Mouse (Mus musculus) midbrain, embryonic 12.5 days (tissue): ENCODE measurements around the gene Lin28a. TPM values are rescaled to one million over a fixed set of nuclear protein-coding genes. Genes with fewer than 3 reads are reported as not detected.

Experiments
- ATAC-seq: fragments of 200-750 bp; cut with Nextera tagmentation; 2 replicates; pipeline ENCODE4 v1.8.0; 2017; ENCODE audit warnings: low read depth, moderate TSS enrichment, moderate library complexity; ENCODE audit not compliant: low FRiP score
- H3K27ac ChIP-seq: fragments of 300-500 bp; sonication (generic); replicated peaks from 2 replicates; pipeline ENCODE4 v1.5.1; 2016; ENCODE audit warnings: mild to moderate bottlenecking
- H3K27me3 ChIP-seq: fragments of 300-500 bp; sonication (generic); 2 replicates; pipeline ENCODE4 v1.6.1; 2016; ENCODE audit warnings: mild to moderate bottlenecking
- H3K36me3 ChIP-seq: fragments of 300-500 bp; sonication (generic); 2 replicates; pipeline ENCODE4 v1.6.1; 2016
- H3K4me1 ChIP-seq: fragments of 300-500 bp; sonication (generic); 2 replicates; pipeline ENCODE4 v1.6.1; 2016
- H3K4me2 ChIP-seq: fragments of 300-500 bp; sonication (generic); replicated peaks from 2 replicates; pipeline ENCODE4 v1.6.1; 2016; ENCODE audit warnings: mild to moderate bottlenecking, moderate library complexity
- H3K4me3 ChIP-seq: fragments of 300-500 bp; sonication (generic); 2 replicates; pipeline ENCODE4 v1.5.1; 2016; ENCODE audit warnings: mild to moderate bottlenecking
- H3K9ac ChIP-seq: fragments of 300-500 bp; sonication (generic); replicated peaks from 2 replicates; pipeline ENCODE4 v1.6.1; 2016; ENCODE audit warnings: mild to moderate bottlenecking, moderate library complexity
- H3K9me3 ChIP-seq: fragments of 300-500 bp; sonication (generic); 2 replicates; pipeline ENCODE4 v1.6.1; 2016; ENCODE audit warnings: mild to moderate bottlenecking
- WGBS: fragments of 180-500 bp; shearing (Covaris S2); methylation state at CpG from one replicate; pipeline ENCODE4 v1.1.7; 2016; 5-methylcytosine and 5-hydroxymethylcytosine counted together
- polyA plus RNA-seq: library from polyadenylated mRNA; unstranded; fragments of >200 nt; fragmentation: Nextera tagmentation; extraction: Ambion mirVana; gene quantifications from 2 replicates; pipeline ENCODE4 v1.2.1, GENCODE M21; 2016

Lin28a gene
- polyA plus RNA-seq, 1 experiment from 2014 or later = 3.3 TPM

DNA sequence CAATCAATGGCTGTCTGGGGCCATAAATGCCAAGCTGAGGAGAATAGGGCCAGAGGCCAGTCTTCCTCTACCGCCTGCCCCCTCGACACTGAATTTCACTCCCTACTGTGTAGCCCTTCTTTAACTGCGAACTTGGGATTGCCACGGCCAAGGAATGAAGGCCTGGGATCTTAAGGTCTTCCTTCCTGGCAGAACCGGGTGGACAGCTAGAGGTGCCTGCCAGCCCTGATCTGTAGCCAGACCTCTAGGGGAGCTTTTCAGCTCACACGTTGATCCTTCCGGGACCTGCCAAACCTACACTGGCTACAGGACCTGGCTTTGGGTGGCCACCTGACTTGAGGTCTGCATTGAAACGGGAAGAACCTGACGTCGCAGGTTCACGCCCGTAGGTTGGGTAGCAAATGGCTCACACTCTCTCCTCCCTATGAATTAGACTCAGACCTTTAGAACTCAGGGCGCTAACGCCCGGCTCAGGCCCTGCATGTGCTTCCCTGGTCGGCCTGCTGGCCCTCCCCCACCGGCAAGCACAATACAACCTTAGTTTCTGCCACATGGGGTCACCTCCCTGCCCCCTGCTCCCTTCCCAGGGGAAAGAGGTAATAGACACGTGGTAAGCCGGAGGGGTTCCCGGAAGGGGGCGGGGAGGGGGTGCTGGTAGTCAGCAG, 1.3 kb downstream of the Lin28a start:
- Histone ChIP-seq H3K36me3 (no peaks in the 10 kb centered on the region), H3K4me1 (peaks cover 58% of the 10 kb centered on the region), H3K4me3 (peak overlapping the region; percentile 49), H3K4me2 (peak overlapping the region; percentile 54), H3K9me3 (no peaks in the 10 kb centered on the region), H3K27me3 (peaks cover 16% of the 10 kb centered on the region), H3K27ac (peak overlapping the region; percentile 79), H3K9ac (peak overlapping the region; percentile 62)
- WGBS = 2% methylated on average over 21 of the region's 21 CpGs
- ATAC-seq = peak; percentile 16; the same call in 1 of the 2 replicates

DNA sequence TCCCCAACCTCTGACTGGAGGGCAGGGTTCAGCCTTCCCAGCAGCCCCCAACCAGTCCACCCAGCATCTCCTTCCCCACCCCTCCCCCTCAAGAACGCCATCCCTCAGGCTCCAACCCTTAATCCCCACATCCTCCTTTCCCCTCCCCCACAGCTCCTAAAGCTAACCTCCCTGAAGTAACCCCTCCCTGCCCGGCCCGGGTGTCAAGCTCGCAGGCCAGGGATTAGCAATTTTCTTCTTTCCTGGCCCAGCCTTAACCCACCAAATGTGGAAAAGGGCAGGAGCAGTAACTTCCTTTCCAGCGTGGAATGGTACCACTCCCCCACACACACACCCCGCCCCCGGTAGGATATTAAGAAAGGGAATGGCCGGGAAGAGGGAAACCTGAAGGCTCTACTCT, 1.9 kb downstream of the Lin28a start:
- ATAC-seq = no peak
- Histone ChIP-seq H3K4me3 (peak overlapping the region; percentile 49), H3K27ac (peak overlapping the region; percentile 79), H3K9ac (peak overlapping the region; percentile 62; the same call in 1 of the 2 replicates), H3K4me2 (peak overlapping the region; percentile 54), H3K4me1 (peaks cover 64% of the 10 kb centered on the region), H3K9me3 (no peaks in the 10 kb centered on the region), H3K27me3 (peaks cover 21% of the 10 kb centered on the region), H3K36me3 (no peaks in the 10 kb centered on the region)
- under 1% methylated on average over 8 of the region's 8 CpGs for WGBS

DNA sequence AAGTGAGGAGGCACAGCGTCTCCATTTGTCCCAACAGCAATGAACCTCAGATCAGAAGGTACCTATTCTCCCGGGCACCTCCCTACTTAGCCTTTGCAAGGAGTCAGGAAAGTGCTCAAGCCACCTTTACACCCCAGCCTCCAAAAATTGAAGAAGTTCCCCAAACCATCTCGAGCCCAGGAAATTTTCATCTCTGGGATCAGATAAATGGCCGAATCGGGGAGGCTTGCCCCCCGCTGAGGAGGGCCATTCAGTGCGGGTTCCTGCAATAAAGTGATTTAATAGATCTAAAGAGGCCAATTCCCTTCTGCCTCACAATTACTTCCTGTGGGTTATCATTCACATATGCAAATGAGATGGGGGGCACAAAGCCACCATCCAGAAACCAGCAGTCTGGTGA, 2.4 kb downstream of the Lin28a start:
- no peaks in the 10 kb centered on the region for H3K36me3 ChIP-seq
- peaks cover 70% of the 10 kb centered on the region for H3K4me1 ChIP-seq
- H3K9me3 ChIP-seq = no peaks in the 10 kb centered on the region
- H3K27ac ChIP-seq = peak overlapping the region; percentile 79; the same call in 1 of the 2 replicates
- peak overlapping the region; percentile 62; the same call in 1 of the 2 replicates for H3K9ac ChIP-seq
- peak overlapping the region; percentile 49 for H3K4me3 ChIP-seq
- peaks cover 24% of the 10 kb centered on the region for H3K27me3 ChIP-seq
- WGBS = 2% methylated on average over 7 of the region's 7 CpGs
- peak overlapping the region; percentile 54 for H3K4me2 ChIP-seq
- no peak for ATAC-seq

DNA sequence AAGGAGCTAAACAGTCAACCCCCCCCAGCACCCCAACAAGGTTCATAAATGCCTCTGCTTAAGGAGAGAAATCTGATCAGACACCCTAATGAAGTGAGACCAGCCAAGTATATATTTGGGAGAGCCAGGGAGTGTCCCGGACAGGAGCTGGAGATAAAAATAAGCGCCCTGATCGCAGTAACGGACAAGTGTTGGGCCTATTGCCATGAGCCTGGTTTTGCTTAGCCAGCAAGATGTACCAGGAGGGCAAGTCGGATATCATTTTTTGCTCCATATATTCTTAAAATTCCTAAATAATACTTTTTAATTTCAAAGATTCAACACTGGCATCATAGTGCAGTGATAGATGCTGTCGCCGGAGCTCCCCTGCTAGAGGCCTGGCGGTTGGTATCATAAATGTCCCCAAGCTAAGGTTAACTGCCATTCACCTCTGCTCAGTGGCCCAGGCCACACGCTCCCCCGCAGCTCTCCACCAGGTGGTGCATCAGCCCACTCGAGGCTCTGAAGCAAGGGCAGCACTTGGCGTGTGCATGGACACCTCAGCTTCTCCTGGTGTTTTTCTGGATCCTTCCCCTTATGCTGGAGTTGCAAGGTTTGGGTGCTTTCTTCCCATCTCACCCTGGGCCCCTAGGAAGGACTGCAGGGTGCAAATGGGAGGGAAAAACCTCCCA, 5.6 kb downstream of the Lin28a start:
- H3K4me1 ChIP-seq = peaks cover 50% of the 10 kb centered on the region
- H3K4me3 ChIP-seq = no peak overlapping the region
- peaks cover 22% of the 10 kb centered on the region for H3K27me3 ChIP-seq
- no peak overlapping the region for H3K4me2 ChIP-seq
- ATAC-seq = no peak
- H3K9ac ChIP-seq = no peak overlapping the region
- no peak overlapping the region for H3K27ac ChIP-seq
- H3K36me3 ChIP-seq = no peaks in the 10 kb centered on the region
- 46% methylated on average over 12 of the region's 12 CpGs for WGBS
- H3K9me3 ChIP-seq = no peaks in the 10 kb centered on the region

DNA sequence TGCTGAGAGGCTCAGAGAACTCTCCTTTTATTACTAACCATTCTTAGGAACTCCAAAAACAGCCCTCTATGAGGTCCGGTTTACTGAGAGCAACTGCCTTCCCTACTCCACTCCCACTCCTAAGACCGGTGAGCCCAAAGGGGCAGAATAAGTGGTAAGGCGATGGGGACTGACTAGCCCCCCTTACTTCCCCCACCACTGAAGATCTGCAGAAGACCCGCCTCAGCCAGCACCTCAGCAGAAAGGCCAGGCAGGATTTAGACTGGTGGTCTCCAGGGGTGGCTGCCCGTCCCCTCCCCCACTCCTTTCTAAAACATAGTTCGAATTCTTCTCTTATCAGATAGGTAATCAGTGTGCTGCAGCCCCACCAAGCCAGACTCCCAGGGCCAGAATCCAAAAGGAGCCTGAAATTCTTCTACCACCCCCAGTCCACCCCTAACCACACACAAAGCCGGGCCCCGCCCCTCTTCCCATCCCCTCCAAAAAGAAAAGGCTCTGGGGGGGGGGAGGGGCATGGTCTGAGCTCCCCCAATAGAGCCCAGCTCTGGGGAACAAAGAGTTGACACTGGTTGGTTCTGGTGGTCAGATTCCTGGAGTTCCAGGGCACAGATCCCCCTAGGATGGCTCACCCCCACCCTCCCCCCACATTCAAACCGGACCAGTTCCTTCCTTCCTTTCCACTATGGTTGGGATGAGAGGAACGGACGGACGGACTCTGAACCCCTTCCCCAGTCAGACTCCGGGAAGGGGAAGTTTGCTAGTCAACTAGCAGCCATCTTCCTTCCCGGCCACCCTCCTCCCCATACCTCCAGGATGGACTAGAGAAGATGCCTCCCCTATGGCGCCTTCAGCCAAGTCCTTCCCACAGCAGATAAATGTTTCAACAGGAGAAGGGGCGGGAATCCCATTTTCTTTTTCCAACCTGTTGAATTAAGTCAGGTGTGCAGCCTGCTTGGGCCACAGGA, 6.9 kb downstream of the Lin28a start:
- 5% methylated on average over 16 of the region's 16 CpGs for WGBS
- H3K27ac ChIP-seq = no peak overlapping the region
- H3K4me1 ChIP-seq = peaks cover 37% of the 10 kb centered on the region
- ATAC-seq = no peak
- no peak overlapping the region for H3K4me3 ChIP-seq
- no peaks in the 10 kb centered on the region for H3K9me3 ChIP-seq
- H3K9ac ChIP-seq = no peak overlapping the region
- H3K27me3 ChIP-seq = peaks cover 11% of the 10 kb centered on the region; the same call in 1 of the 2 replicates
- peak overlapping the region; percentile 29 for H3K4me2 ChIP-seq
- 0 out of 2 replicates have a peak, but pooled peaks cover 3% of the 10 kb centered on the region for H3K36me3 ChIP-seq

DNA sequence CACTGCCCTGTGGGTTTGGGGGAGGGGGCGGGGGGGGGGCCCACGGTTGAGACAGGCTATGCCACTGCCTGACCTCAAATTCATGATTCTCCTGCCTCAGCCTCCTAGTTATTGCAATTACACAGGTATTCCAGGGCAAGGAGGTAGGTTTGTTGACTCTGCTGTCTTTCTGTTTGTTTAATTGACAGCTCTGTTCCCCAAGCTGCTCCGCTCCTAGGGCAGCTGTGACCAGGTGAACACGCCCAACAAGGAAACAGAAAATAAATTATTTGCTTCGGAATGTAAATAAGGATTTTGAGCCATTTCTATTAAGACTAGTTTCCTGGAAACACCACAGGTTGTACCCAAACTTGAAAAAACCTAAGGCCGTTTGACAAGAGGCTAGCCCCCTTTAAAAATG, 8.9 kb downstream of the Lin28a start:
- Histone ChIP-seq H3K9ac (no peak overlapping the region), H3K36me3 (peaks cover 8% of the 10 kb centered on the region; the same call in 1 of the 2 replicates), H3K4me2 (no peak overlapping the region), H3K27ac (no peak overlapping the region), H3K9me3 (no peaks in the 10 kb centered on the region), H3K27me3 (peaks cover 17% of the 10 kb centered on the region; the same call in 1 of the 2 replicates), H3K4me3 (no peak overlapping the region), H3K4me1 (peaks cover 26% of the 10 kb centered on the region)
- ATAC-seq = no peak
- WGBS = 67% methylated on average over 6 of the region's 6 CpGs

DNA sequence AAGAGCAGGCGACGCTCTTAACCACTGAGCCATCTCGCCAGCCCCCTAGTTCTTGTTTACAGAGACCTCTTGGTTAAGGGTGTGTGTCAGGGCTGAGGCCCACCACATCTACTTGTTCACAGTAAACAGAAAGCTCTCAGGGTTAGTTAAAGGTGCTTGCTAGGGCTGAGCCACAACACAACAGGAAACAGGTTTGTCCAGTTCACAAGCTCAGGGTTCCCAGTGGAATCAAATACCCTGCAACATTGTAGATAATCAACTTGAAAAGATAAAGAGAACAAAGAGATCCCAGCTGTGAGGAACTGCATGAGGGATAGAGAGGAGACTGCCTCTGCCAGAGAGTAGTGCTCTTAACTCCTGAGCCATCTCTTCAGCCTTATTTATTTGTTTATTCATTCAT, 11.8 kb downstream of the Lin28a start:
- Histone ChIP-seq H3K9ac (no peak overlapping the region), H3K9me3 (no peaks in the 10 kb centered on the region), H3K4me2 (no peak overlapping the region), H3K4me1 (peaks cover 38% of the 10 kb centered on the region), H3K27ac (no peak overlapping the region), H3K4me3 (no peak overlapping the region), H3K36me3 (peaks cover 8% of the 10 kb centered on the region; the same call in 1 of the 2 replicates), H3K27me3 (peaks cover 10% of the 10 kb centered on the region; the same call in 1 of the 2 replicates)
- 93% methylated on average over 3 of the region's 3 CpGs for WGBS
- ATAC-seq = no peak

DNA sequence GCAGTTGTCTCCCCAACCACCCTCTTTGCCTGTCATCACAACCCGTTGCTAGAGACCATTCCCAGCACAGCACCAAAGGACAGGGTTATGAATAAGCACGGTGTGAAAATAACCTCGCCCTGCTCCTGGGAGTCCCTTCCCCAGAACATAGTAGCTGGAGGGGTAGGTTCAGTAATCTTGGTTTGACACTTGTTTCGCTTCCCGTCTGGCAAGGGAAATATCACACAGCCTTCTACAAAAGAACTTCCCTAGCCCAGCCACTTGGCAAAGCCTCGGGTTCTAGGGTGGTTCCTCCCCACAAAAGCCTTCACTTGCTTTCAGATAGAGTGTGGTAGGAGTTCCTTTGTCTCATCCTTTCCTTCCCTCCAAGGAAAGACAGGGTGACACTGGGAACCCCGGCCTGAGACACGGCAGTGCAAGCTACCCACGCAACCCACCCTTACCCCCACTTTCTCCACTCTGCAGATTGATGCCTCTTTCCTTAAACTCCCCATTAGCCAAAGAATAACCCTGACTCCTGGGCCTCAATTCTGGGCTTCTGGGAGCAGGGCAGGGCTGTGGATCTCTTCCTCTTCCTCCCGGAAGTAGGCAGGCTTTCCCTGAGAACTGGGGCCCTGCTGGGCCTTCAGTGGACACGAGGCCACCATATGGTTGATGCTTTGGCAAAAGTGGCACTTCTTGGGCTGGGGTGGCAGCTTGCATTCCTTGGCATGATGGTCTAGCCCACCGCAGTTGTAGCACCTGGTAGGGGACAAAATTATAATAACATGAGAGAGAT, 12.9 kb downstream of the Lin28a start:
- H3K27me3 ChIP-seq = peaks cover 6% of the 10 kb centered on the region; the same call in 1 of the 2 replicates
- peaks cover 32% of the 10 kb centered on the region for H3K4me1 ChIP-seq
- H3K9me3 ChIP-seq = no peaks in the 10 kb centered on the region
- ATAC-seq = no peak
- H3K36me3 ChIP-seq = peaks cover 8% of the 10 kb centered on the region; the same call in 1 of the 2 replicates
- 72% methylated on average over 12 of the region's 12 CpGs for WGBS
- no peak overlapping the region for H3K27ac ChIP-seq
- no peak overlapping the region for H3K4me2 ChIP-seq
- no peak overlapping the region for H3K4me3 ChIP-seq
- no peak overlapping the region; the same call in 1 of the 2 replicates for H3K9ac ChIP-seq

DNA sequence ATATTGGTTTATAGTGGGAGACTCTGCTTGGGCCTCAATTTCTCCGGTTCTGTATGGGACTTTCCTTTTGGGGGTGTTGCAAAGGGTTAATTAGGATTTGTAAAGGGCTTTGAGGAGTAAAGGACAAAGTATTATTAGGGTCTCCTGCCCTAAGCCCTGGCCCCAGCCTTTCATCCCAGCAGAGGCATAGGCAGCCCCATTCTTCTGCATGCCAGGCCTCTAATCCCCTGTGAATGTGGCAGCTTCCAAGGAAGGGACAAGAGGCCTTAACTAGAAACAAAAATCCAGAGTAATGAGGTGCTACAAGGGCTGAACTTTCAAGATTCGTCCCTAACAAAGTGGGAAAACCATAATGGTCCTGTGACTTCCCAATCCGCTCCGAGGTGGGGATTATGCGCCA, 15.7 kb downstream of the Lin28a start:
- 0 out of 2 replicates have a peak overlapping the region, but pooled peaks have one; percentile 8 for H3K4me2 ChIP-seq
- H3K36me3 ChIP-seq = peaks cover 10% of the 10 kb centered on the region; the same call in 1 of the 2 replicates
- no peaks in the 10 kb centered on the region for H3K9me3 ChIP-seq
- no peak for ATAC-seq
- peak overlapping the region; percentile 0; the same call in 1 of the 2 replicates for H3K9ac ChIP-seq
- peaks cover 42% of the 10 kb centered on the region for H3K4me1 ChIP-seq
- H3K4me3 ChIP-seq = no peak overlapping the region
- H3K27me3 ChIP-seq = peaks cover 6% of the 10 kb centered on the region; the same call in 1 of the 2 replicates
- 7% methylated on average over 5 of the region's 5 CpGs for WGBS
- H3K27ac ChIP-seq = peak overlapping the region; percentile 60

DNA sequence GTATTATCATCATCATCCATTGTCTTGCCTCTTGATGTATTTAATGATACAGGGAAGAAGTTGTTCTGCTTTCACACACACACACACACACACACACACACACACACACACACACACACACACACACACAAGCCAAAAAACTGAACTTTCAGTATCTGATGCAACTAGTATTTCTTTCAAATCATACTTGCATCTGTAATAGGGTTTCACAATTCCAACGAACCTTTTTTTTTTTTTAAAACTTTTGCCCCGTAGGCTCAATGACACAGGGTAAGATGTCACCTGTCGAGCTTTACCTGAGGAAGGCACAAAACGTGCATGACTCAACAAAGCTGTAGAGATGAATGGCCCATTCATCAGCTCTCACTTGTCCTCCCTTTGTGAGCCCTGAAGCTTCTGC, 16.4 kb downstream of the Lin28a start:
- WGBS = 22% methylated on average over 4 of the region's 4 CpGs
- Histone ChIP-seq H3K36me3 (peaks cover 11% of the 10 kb centered on the region; the same call in 1 of the 2 replicates), H3K9ac (no peak overlapping the region), H3K9me3 (no peaks in the 10 kb centered on the region), H3K27ac (no peak overlapping the region), H3K4me2 (0 out of 2 replicates have a peak overlapping the region, but pooled peaks have one; percentile 8), H3K4me3 (no peak overlapping the region), H3K4me1 (peaks cover 42% of the 10 kb centered on the region), H3K27me3 (peaks cover 6% of the 10 kb centered on the region; the same call in 1 of the 2 replicates)
- no peak for ATAC-seq

DNA sequence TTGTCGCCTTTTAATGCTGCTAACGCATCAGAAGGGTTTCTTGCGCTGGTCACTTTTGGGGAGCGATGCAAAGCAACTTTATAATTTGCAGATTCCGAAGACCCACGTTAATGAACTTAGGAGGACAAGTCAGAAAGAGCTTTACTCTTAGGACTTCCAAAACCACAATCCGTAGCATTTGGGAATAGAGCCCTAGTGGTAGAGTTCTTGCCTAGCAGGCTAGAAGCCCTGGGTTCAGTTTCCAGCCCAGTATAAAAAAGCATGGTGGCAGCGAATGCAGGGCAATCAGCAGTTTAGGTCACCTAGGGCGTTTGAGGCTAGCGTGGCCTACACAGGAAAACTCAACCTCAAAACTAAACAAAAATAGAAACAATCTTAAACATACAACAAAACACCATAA, 16.9 kb downstream of the Lin28a start:
- Histone ChIP-seq H3K4me1 (peaks cover 42% of the 10 kb centered on the region), H3K4me3 (no peak overlapping the region), H3K9me3 (no peaks in the 10 kb centered on the region), H3K4me2 (no peak overlapping the region), H3K27ac (no peak overlapping the region), H3K9ac (no peak overlapping the region), H3K27me3 (peaks cover 6% of the 10 kb centered on the region; the same call in 1 of the 2 replicates), H3K36me3 (peaks cover 11% of the 10 kb centered on the region; the same call in 1 of the 2 replicates)
- WGBS = 44% methylated on average over 10 of the region's 10 CpGs
- ATAC-seq = no peak
